Mouse (Mus musculus) megakaryocyte, embryonic 14.5 days (primary cell): ENCODE results near the gene Capn12.

Experiments
- FLI1 ChIP-seq: IDR thresholded peaks from 2 replicates; pipeline ENCODE4 v1.6.1; 2012; ENCODE audit warnings: low read length, inconsistent platforms, mixed read lengths
- GATA1 ChIP-seq: IDR thresholded peaks from 3 replicates; pipeline ENCODE4 v1.6.1; 2012; ENCODE audit warnings: mixed read lengths, low read length, inconsistent platforms, borderline replicate concordance

- TF ChIP-seq GATA1 (no peak), FLI1 (no peak)
These were observed 30.4 kb downstream of the Capn12 start for GRCm38 (mm10) chr7:28911632-28912031.
